Mouse (Mus musculus): ENCODE measurements at regions not wholly inside any gene's neighbourhood (a gene's known extent, or its start where the extent isn't known, plus 50 kb on each side); places are given as distances from the start of the nearest gene placed in this dataset.

DNA sequence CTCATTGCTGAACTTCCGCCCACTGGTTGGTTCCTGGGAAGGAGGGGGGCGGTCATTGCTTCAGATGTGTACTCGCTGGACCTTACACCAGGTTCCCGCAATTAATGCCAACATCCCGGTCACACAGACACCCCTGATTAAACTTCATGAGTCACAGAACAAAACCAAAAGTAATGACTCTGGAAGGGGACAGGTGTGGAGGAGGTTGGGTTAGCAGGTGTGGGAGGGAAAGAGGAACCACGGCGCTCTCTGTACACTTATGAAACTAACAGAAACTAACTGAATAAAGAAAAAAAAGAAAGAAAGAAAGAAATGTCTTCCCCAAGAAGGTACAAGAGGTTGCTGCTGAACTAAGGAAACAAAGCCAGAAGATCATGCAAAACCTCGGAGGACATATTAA, 387.3 kb upstream of the Pkdcc start (continued):
- TF ChIP-seq ZMIZ1 (IDR thresholded peaks at IDR 0.05; ENCODE audit: low read depth, low read length) (no peak), MAX (IDR thresholded peaks at IDR 0.05; ENCODE audit: low read length) (no peak), IRF4 (IDR thresholded peaks at IDR 0.05; ENCODE audit: low read depth, low read length) (peak; percentile 56; the same call in 1 of the 2 replicates), ETS1 (conservative IDR thresholded peaks at IDR 0.05; ENCODE audit: low read depth, low read length) (peak; percentile 40; the same call in 1 of the 2 replicates), E2F4 (IDR thresholded peaks at IDR 0.05; ENCODE audit: insufficient replicate concordance, low read depth, low read length) (0 out of 2 replicates have a peak, but pooled peaks have one; percentile 31), NELFE (IDR thresholded peaks at IDR 0.05; ENCODE audit: low read depth, low read length) (no peak), ZC3H11A (IDR thresholded peaks at IDR 0.05; ENCODE audit: low read depth, low read length) (no peak), EP300 (IDR thresholded peaks at IDR 0.05; ENCODE audit: low read length) (no peak; the same call in 1 of the 2 replicates), ZKSCAN1 (IDR thresholded peaks at IDR 0.05; ENCODE audit: borderline replicate concordance, low read depth, low read length) (no peak), JUND (conservative IDR thresholded peaks at IDR 0.05; ENCODE audit: low read depth, low read length) (no peak), UBTF (IDR thresholded peaks at IDR 0.05; ENCODE audit: low read depth, low read length) (no peak), TCF12 (IDR thresholded peaks at IDR 0.05; ENCODE audit: low read depth, low read length) (peak; percentile 67), ZNF384 (IDR thresholded peaks at IDR 0.05; ENCODE audit: low read depth, low read length) (peak; percentile 77), POLR2A (IDR thresholded peaks at IDR 0.05; ENCODE audit: low read depth, low read length) (no peak)

DNA sequence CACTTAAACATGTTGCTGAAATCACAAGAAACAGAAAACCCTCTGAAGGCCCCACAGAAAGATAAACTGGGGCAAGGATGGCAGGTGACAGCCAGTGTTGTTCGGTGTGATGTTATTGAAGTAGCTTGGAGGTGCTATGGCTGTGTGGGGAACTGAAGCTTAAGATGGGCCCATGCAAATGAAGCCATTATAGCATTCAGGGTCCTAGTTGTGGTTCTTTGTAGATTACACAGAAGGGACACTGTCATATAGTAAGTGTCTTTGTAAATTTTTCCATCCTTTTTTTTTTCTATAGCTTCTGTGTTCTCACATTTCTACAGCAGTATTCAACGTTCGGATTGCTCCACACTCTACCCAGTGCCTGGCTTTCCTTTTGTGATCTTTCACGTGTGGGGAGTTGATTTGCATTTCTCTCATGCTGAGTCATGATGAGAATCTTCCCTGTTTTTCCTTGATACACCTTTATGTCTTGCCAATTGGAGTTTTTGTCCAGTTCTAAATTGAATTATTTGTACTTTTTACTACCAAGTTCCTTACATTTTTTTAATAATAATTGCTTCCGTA, 386.6 kb upstream of the Pkdcc start:
- Histone ChIP-seq H3K4me1 (ENCODE audit: control insufficient read depth in 1 of 2, insufficient read depth in 2 of 2) (peaks cover 6 to 34% of the 10 kb centered on the region in 2 experiments), H3K27me3 (replicated peaks) (no peaks in the 10 kb centered on the region), H3K4me2 (ENCODE audit: insufficient read depth, low read depth, poor library complexity, severe bottlenecking) (peak overlapping the region; percentile 65), H3K36me3 (replicated peaks in 1 of 2; ENCODE audit: control insufficient read depth in 1 of 2, insufficient read depth in 1 of 2, low read length in 1 of 2) (no peaks in the 10 kb centered on the region), H3K9ac (ENCODE audit: insufficient read depth, low read depth) (peak overlapping the region; percentile 18), H3K9me3 (replicated peaks; ENCODE audit: low read length) (peaks cover 4% of the 10 kb centered on the region), H3K27ac (ENCODE audit: insufficient read depth, low read depth) (peak overlapping the region; percentile 50; the same call in 1 of the 2 replicates), H3K4me3 (replicated peaks in 1 of 3; ENCODE audit: low read depth in 2 of 3, low read length in 2 of 3, poor library complexity in 1 of 3) (no peak overlapping the region), H3K79me2 (replicated peaks; ENCODE audit: control insufficient read depth, extremely low read depth, insufficient read depth, poor library complexity, severe bottlenecking) (no peaks in the 10 kb centered on the region)
- DNase-seq (ENCODE audit: extremely low read depth) = peak; percentile 62
- dilution Hi-C loops (cut with MboI; ENCODE audit: extremely low pct_ligation_motif_present, extremely low pct_unique_long_range_greater_than_20kb, low sequenced_read_pairs) (no loop called here), in situ Hi-C loops (cut with MboI; ENCODE audit: low pct_ligation_motif_present, low pct_unique_long_range_greater_than_20kb, low sequenced_read_pairs) (no loop called here)
- TF ChIP-seq KAT2A (IDR thresholded peaks at IDR 0.05; ENCODE audit: insufficient replicate concordance, low read length) (no peak), TCF12 (IDR thresholded peaks at IDR 0.05; ENCODE audit: low read depth, low read length) (0 out of 2 replicates have a peak, but pooled peaks have one; percentile 17), ZC3H11A (IDR thresholded peaks at IDR 0.05; ENCODE audit: low read depth, low read length) (no peak), ZNF384 (IDR thresholded peaks at IDR 0.05; ENCODE audit: low read depth, low read length) (peak; percentile 93), EP300 (IDR thresholded peaks at IDR 0.05; ENCODE audit: low read length) (peak; percentile 89), BHLHE40 (IDR thresholded peaks at IDR 0.05; ENCODE audit: low read depth, low read length) (peak; percentile 82), TBP (conservative IDR thresholded peaks at IDR 0.05; ENCODE audit: low read depth, low read length) (no peak), JUND (conservative IDR thresholded peaks at IDR 0.05; ENCODE audit: low read depth, low read length) (peak; percentile 85), MAZ (IDR thresholded peaks at IDR 0.05; ENCODE audit: low read depth, low read length) (no peak), ETS1 (conservative IDR thresholded peaks at IDR 0.05; ENCODE audit: low read depth, low read length) (peak; percentile 56), IRF4 (IDR thresholded peaks at IDR 0.05; ENCODE audit: low read depth, low read length) (peak; percentile 78), MAFK (IDR thresholded peaks at IDR 0.05; ENCODE audit: insufficient replicate concordance, low read length) (peak; percentile 48; the same call in 1 of the 2 replicates), MEF2A (IDR thresholded peaks at IDR 0.05; ENCODE audit: borderline replicate concordance, low read depth, low read length) (peak; percentile 54; the same call in 1 of the 2 replicates), E2F4 (IDR thresholded peaks at IDR 0.05; ENCODE audit: insufficient replicate concordance, low read depth, low read length) (no peak), USF2 (conservative IDR thresholded peaks at IDR 0.05; ENCODE audit: low read depth, low read length) (no peak), RAD21 (IDR thresholded peaks at IDR 0.05; ENCODE audit: low read depth, low read length) (no peak), JUN (IDR thresholded peaks at IDR 0.05; ENCODE audit: insufficient read depth, low read depth, low read length) (peak; percentile 86), MAX (IDR thresholded peaks at IDR 0.05; ENCODE audit: low read length) (no peak), CHD2 (IDR thresholded peaks at IDR 0.05; ENCODE audit: low read length) (0 out of 2 replicates have a peak, but pooled peaks have one; percentile 12), MYC (IDR thresholded peaks at IDR 0.05; ENCODE audit: low read depth, low read length) (0 out of 2 replicates have a peak, but pooled peaks have one; percentile 9), SIN3A (IDR thresholded peaks at IDR 0.05; ENCODE audit: low read length) (no peak), MXI1 (IDR thresholded peaks at IDR 0.05; ENCODE audit: low read depth, low read length) (no peak), NRF1 (IDR thresholded peaks at IDR 0.05; ENCODE audit: low read depth, low read length) (no peak), ZKSCAN1 (IDR thresholded peaks at IDR 0.05; ENCODE audit: borderline replicate concordance, low read depth, low read length) (no peak), GABPA (IDR thresholded peaks at IDR 0.05; ENCODE audit: insufficient replicate concordance, low read depth, low read length) (no peak)

Data from CH12.LX (cell line).